Mouse (Mus musculus) E14TG2a.4 (cell line): ENCODE results near the gene 1700057G04Rik.

ENCODE experiments used
- CTCF ChIP-seq: conservative IDR thresholded peaks from 2 replicates; pipeline ENCODE4 v1.5.1; 2014; ENCODE audit warnings: low read length
- NANOG ChIP-seq: IDR thresholded peaks from 2 replicates; pipeline ENCODE4 v1.6.1; 2014; ENCODE audit warnings: borderline replicate concordance, low read length, mixed read lengths
- POU5F1 ChIP-seq: IDR thresholded peaks from 2 replicates; pipeline ENCODE4 v1.6.1; 2014; ENCODE audit warnings: low read length, borderline replicate concordance

DNA sequence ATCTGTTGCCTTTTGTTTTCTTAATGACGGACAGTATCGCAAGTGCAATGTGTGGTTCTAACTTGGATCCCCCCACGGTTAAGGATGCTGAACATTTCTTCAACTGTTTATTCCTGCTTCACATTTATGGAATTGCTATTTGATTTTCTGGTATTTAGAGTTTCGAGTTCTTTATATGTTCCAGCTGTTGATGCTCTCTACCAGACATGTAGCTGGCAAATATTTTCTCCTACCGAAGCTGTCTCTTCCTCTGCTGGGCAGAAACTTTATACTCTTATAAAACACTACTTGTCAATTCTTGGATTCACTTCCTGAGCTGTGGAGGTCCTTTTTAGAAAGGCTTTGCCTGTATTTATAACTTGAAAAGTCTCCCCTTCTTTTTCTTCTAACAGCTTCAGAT, 70.1 kb downstream of the 1700057G04Rik start:
- no peak for TF ChIP-seq NANOG
- no peak for TF ChIP-seq CTCF
- no peak for TF ChIP-seq POU5F1
